Mouse (Mus musculus): ENCODE data around the gene Gpc6.

Gene Gpc6

GRCm38 (mm10) chr14:117068179-117068578, 143.1 kb downstream of the Gpc6 start:
- no peak for DNase-seq

- no peak for DNase-seq
These were observed 145.5 kb downstream of the Gpc6 start for GRCm38 (mm10) chr14:117070470-117071085.

GRCm38 (mm10) chr14:117093586-117093985, 168.5 kb downstream of the Gpc6 start:
- no peak for DNase-seq

GRCm38 (mm10) chr14:117106900-117107299, 181.8 kb downstream of the Gpc6 start:
- DNase-seq, result no peak

- DNase-seq, result no peak
These were observed 188.0 kb downstream of the Gpc6 start for GRCm38 (mm10) chr14:117113153-117113552.

- no peak for DNase-seq
These were observed 196.9 kb downstream of the Gpc6 start for GRCm38 (mm10) chr14:117122036-117122435.

GRCm38 (mm10) chr14:117130334-117130733, 205.2 kb downstream of the Gpc6 start:
- no peak for DNase-seq

GRCm38 (mm10) chr14:117131324-117131723, 206.2 kb downstream of the Gpc6 start:
- no peak for DNase-seq

GRCm38 (mm10) chr14:117141077-117141848, 216.1 kb downstream of the Gpc6 start:
- no peak for DNase-seq

- no peak for DNase-seq
These were observed 221.0 kb downstream of the Gpc6 start for GRCm38 (mm10) chr14:117146089-117146488.

- no peak for DNase-seq
These were observed 221.6 kb downstream of the Gpc6 start for GRCm38 (mm10) chr14:117146665-117147064.

- no peak for DNase-seq
These were observed 226.5 kb downstream of the Gpc6 start for GRCm38 (mm10) chr14:117151621-117152020.

GRCm38 (mm10) chr14:117155884-117156465, 230.9 kb downstream of the Gpc6 start:
- no peak for DNase-seq

GRCm38 (mm10) chr14:117157426-117157825, 232.3 kb downstream of the Gpc6 start:
- no peak for DNase-seq

- DNase-seq, result no peak
These were observed 241.2 kb downstream of the Gpc6 start for GRCm38 (mm10) chr14:117166350-117166749.

GRCm38 (mm10) chr14:117193364-117193763, 268.2 kb downstream of the Gpc6 start:
- DNase-seq, result no peak

- no peak for DNase-seq
These were observed 276.9 kb downstream of the Gpc6 start for GRCm38 (mm10) chr14:117202012-117202411.

GRCm38 (mm10) chr14:117203960-117204359, 278.8 kb downstream of the Gpc6 start:
- no peak for DNase-seq

GRCm38 (mm10) chr14:117214373-117214772, 289.3 kb downstream of the Gpc6 start:
- no peak for DNase-seq

- DNase-seq, result no peak
These were observed 301.8 kb downstream of the Gpc6 start for GRCm38 (mm10) chr14:117226920-117227319.

- DNase-seq, result no peak
These were observed 305.4 kb downstream of the Gpc6 start for GRCm38 (mm10) chr14:117230476-117230875.

- no peak for DNase-seq
These were observed 313.1 kb downstream of the Gpc6 start for GRCm38 (mm10) chr14:117238226-117238625.

- DNase-seq, result no peak
These were observed 314.7 kb downstream of the Gpc6 start for GRCm38 (mm10) chr14:117239694-117240427.
